Mouse (Mus musculus) C2C12 (cell line): Measurements from ENCODE around the gene Gmfg.

Source experiments
- CEBPB ChIP-seq: IDR thresholded peaks from one replicate; pipeline ENCODE4 v1.6.1; 2011; ENCODE audit warnings: low read depth, mild to moderate bottlenecking, control low read depth, moderate library complexity
- CTCF ChIP-seq: IDR thresholded peaks from one replicate; pipeline ENCODE4 v1.5.1; 2011; ENCODE audit not compliant: control insufficient read depth, insufficient read depth, insufficient read length
- MYOD1 ChIP-seq: IDR thresholded peaks from one replicate; pipeline ENCODE4 v1.6.1; 2011; ENCODE audit warnings: low read depth; ENCODE audit not compliant: control insufficient read depth, insufficient read length
- MYOG ChIP-seq: IDR thresholded peaks from one replicate; pipeline ENCODE4 v1.6.1; 2011; ENCODE audit not compliant: control insufficient read depth, insufficient read length; ENCODE audit errors: extremely low read depth
- USF1 ChIP-seq: IDR thresholded peaks from one replicate; pipeline ENCODE4 v1.6.1; 2011; ENCODE audit warnings: low read depth, mild to moderate bottlenecking, control low read depth, moderate library complexity

DNA sequence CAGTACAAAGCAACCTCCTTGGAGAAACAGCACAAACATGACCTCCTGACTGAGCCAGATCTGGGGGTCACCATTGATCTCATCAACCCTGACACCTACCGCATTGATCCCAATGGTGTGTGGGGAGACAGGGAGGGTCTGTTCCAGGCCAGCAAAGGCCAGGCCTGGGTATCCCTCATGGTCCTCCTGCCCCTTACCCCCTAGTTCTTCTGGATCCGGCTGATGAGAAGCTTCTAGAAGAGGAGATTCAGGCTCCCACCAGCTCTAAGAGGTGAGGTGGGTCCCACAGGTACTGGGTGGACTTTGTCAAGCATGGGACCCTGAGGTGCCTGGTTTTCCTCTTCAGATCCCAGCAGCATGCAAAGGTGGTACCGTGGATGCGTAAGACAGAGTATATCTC, 41.8 kb upstream of the Gmfg start:
- no peak for TF ChIP-seq CTCF
- TF ChIP-seq USF1, result no peak
- no peak for TF ChIP-seq CEBPB
- TF ChIP-seq MYOD1, result no peak
- no peak for TF ChIP-seq MYOG
